Comparison of ENCODE assay signal across 35 mouse cellular contexts in the genomic region with DNA sequence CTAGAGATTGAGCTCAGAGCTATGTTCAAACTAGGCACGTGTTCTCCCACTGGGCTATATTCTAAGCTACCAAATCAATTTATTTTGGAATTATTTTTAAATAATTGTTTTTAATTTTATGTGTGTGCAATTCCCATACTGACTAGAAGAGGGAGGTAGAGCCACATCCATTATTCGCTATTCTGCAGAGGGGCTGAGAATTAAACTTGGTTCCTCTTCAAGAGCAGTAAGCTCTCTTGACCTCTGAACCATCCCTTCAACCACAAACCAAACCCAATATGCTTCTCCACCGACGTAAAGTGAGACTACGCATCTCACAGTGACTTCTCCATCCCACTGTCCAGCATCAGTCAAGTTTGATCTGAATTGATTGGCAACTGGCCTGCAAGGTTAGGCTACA. TPM values are rescaled to one million over a fixed set of nuclear protein-coding genes. Genes with fewer than 3 reads are reported as not detected.
DNase-seq lines count a peak whose midpoint lies in the region; ATAC-seq and TF ChIP-seq lines count a peak whose summit lies in the region.
"Had no signal": no experiment of that assay in that cellular context is flagged by ENCODE, and none has a peak within 500 bp of the region (broad histone marks: within the 10 kb centered on the region; RNA-seq: fewer than 3 reads in every experiment).

No protein-coding gene starts in this region.

- no peak for DNase-seq in layer of hippocampus, adult 2 months (ENCODE audit: low spot score in 2 of 2)
- DNase-seq in layer of hippocampus, adult 11-12 months (ENCODE audit: low spot score) = no peak
- DNase-seq in 416B (ENCODE audit: low read depth) = peak; percentile 60
- no peak for DNase-seq in Patski (ENCODE audit: low read depth, low spot score)
- DNase-seq in cerebellum, postnatal 4 days (ENCODE audit: low spot score in 2 of 2) = no peak
- DNase-seq: adrenal gland, postnatal 10 days; cerebellum, adult 11 months; cerebellum, adult 9-10 months; gastrocnemius, postnatal 36 days; heart, adult 18-20 months; heart, postnatal 10 days; kidney, adult 18-20 months; kidney, postnatal 4 days; liver, postnatal 0 days; lung, postnatal 36 days; right cerebral cortex, postnatal 14 days had no signal

- in situ Hi-C loops in Patski (cut with MboI; ENCODE audit: low pct_unique_long_range_greater_than_20kb) = loop anchor here (5.0 kb wide), 3 partner anchors 50 to 195 kb away; no protein-coding TSS in a partner anchor

- no peaks in the 10 kb centered on the region for H3K36me3 ChIP-seq in E14TG2a.4 (ENCODE audit: insufficient read depth, low read length)
- no peaks in the 10 kb centered on the region for H3K36me3 ChIP-seq in kidney, embryonic 14.5 days (ENCODE audit: control insufficient read depth, insufficient read depth, low read length)
- H3K36me3 ChIP-seq: embryonic facial prominence, embryonic 13.5 days; heart, embryonic 13.5 days; liver, embryonic 12.5 days had no signal

- 0 out of 2 replicates have a peak, but pooled peaks cover 4% of the 10 kb centered on the region for H3K9me3 ChIP-seq in E14TG2a.4 (ENCODE audit: low read length)
- H3K9me3 ChIP-seq in kidney, embryonic 14.5 days (ENCODE audit: control insufficient read depth, low read length) = no peaks in the 10 kb centered on the region; the same call in 1 of the 2 replicates
- H3K9me3 ChIP-seq: embryonic facial prominence, embryonic 13.5 days; heart, embryonic 13.5 days; hindbrain, embryonic 15.5 days; liver, embryonic 12.5 days; neural tube, embryonic 13.5 days had no signal

- no peak overlapping the region for H3K4me3 ChIP-seq in layer of hippocampus, adult 2 months
- H3K4me3 ChIP-seq in E14TG2a.4 (replicated peaks; ENCODE audit: low read length) = no peak overlapping the region
- no peak overlapping the region for H3K4me3 ChIP-seq in kidney, embryonic 14.5 days (ENCODE audit: low read length)
- H3K4me3 ChIP-seq: embryonic facial prominence, embryonic 13.5 days; erythroblast, embryonic 14.5 days; heart, embryonic 13.5 days; hindbrain, embryonic 15.5 days; liver, embryonic 12.5 days; neural tube, embryonic 13.5 days had no signal

- no peak overlapping the region for H3K4me2 ChIP-seq in kidney, embryonic 14.5 days (replicated peaks; ENCODE audit: low read depth, low read length)
- H3K4me2 ChIP-seq: embryonic facial prominence, embryonic 13.5 days; heart, embryonic 13.5 days; hindbrain, embryonic 15.5 days; liver, embryonic 12.5 days; midbrain, embryonic 11.5 days; neural tube, embryonic 13.5 days had no signal

- CTCF ChIA-PET in Patski (lab: Charles Lee) = interaction anchor here (0.8 to 6.1 kb wide), 27 partner anchors 10 to 274 kb away, joined by 3 to 44 read pairs (median 4); partner anchors contain the start of gene Coro1c

- peak; percentile 70 for TF ChIP-seq CTCF in layer of hippocampus, adult 2 months (conservative IDR thresholded peaks at IDR 0.05)
- peak; percentile 93 for TF ChIP-seq CTCF in E14TG2a.4 (conservative IDR thresholded peaks at IDR 0.05; ENCODE audit: low read length)
- peak; percentile 65 for TF ChIP-seq CTCF in Patski (IDR thresholded peaks at IDR 0.05)

- H3K9ac ChIP-seq in kidney, embryonic 14.5 days (ENCODE audit: low read depth, low read length) = no peak overlapping the region
- H3K9ac ChIP-seq: embryonic facial prominence, embryonic 13.5 days; heart, embryonic 13.5 days; hindbrain, embryonic 15.5 days; liver, embryonic 12.5 days; liver, postnatal 0 days; neural tube, embryonic 13.5 days had no signal

- H3K27ac ChIP-seq in layer of hippocampus, adult 2 months = no peak overlapping the region
- H3K27ac ChIP-seq in kidney, embryonic 14.5 days (ENCODE audit: low read depth, low read length) = no peak overlapping the region
- H3K27ac ChIP-seq: embryonic facial prominence, embryonic 13.5 days; heart, embryonic 13.5 days; hindbrain, embryonic 15.5 days; kidney, postnatal 0 days; liver, embryonic 12.5 days; neural tube, embryonic 13.5 days had no signal

- H3K27me3 ChIP-seq in E14TG2a.4 (ENCODE audit: insufficient read depth, low read length) = 0 out of 2 replicates have a peak, but pooled peaks cover 3% of the 10 kb centered on the region
- no peaks in the 10 kb centered on the region for H3K27me3 ChIP-seq in Patski
- H3K27me3 ChIP-seq in kidney, embryonic 14.5 days (ENCODE audit: control insufficient read depth, insufficient read depth, low read length) = no peaks in the 10 kb centered on the region
- H3K27me3 ChIP-seq: embryonic facial prominence, embryonic 13.5 days; heart, embryonic 13.5 days; hindbrain, embryonic 15.5 days; neural tube, embryonic 13.5 days had no signal

- no peak for ATAC-seq in Patski
- ATAC-seq in kidney, embryonic 14.5 days (ENCODE audit: low FRiP score, low TSS enrichment) = no peak
- no peak for ATAC-seq in erythroblast, adult 5-6 weeks (replicated peaks; ENCODE audit: low FRiP score, poor library complexity, severe bottlenecking)
- ATAC-seq: forebrain, embryonic 16.5 days; liver, embryonic 12.5 days; liver, postnatal 0 days had no signal

- POLR2A ChIA-PET in Patski (lab: Charles Lee) = interaction anchor here (0.7 to 0.8 kb wide), 2 partner anchors 82 to 92 kb away, joined by 3 read pairs; no protein-coding TSS in a partner anchor

- peaks cover 26% of the 10 kb centered on the region for H3K4me1 ChIP-seq in E14TG2a.4 (replicated peaks; ENCODE audit: low read depth, low read length)
- H3K4me1 ChIP-seq in kidney, embryonic 14.5 days (ENCODE audit: control insufficient read depth, insufficient read depth, low read length) = 0 out of 2 replicates have a peak, but pooled peaks cover 3% of the 10 kb centered on the region
- H3K4me1 ChIP-seq: hindbrain, embryonic 15.5 days had no signal

- WGBS in kidney, embryonic 14.5 days = 86% methylated on average over 5 of the region's 5 CpGs

RNA-seq across cellular contexts. Expression of gene Usp30, which starts 18.1 kb away (rescaled TPM):
- total RNA-seq in layer of hippocampus, adult 2 months (2021) = 10 to 100 TPM; 37.8 to 39.0 TPM
- 36.2 TPM for polyA plus RNA-seq in Patski (2021)
- polyA plus RNA-seq in kidney, embryonic 14.5 days (2014; fragmentation: Nextera tagmentation; extraction: Ambion mirVana) = 9.3 and 10.7 TPM in 2 replicates
- 0.84 and 6.3 TPM in 2 replicates for total RNA-seq in erythroblast, adult 5-6 weeks (2015; ENCODE audit: low replicate concordance)
- total RNA-seq in erythroblast, adult 5-6 weeks (2017; ENCODE audit: low replicate concordance) = 0.60 and 1.4 TPM in 2 replicates

RNA-seq across cellular contexts. Expression of gene Dao, which starts 43.7 kb away (rescaled TPM):
- not detected for total RNA-seq in layer of hippocampus, adult 2 months (2021)
- 0.18 TPM for polyA plus RNA-seq in Patski (2021)
- polyA plus RNA-seq in kidney, embryonic 14.5 days (2014; fragmentation: Nextera tagmentation; extraction: Ambion mirVana) = 6.0 and 7.7 TPM in 2 replicates
- total RNA-seq in erythroblast, adult 5-6 weeks (2015; ENCODE audit: low replicate concordance) = not detected in 2 replicates
- total RNA-seq in erythroblast, adult 5-6 weeks (2017; ENCODE audit: low replicate concordance) = not detected in 2 replicates
- total RNA-seq: adrenal gland, postnatal 10 days; common myeloid progenitor, adult 5-6 weeks; gastrocnemius, postnatal 36 days; heart, adult 18-20 months; heart, postnatal 10 days; hematopoietic stem cell, adult 5-6 weeks; layer of hippocampus, postnatal 10 days; left cerebral cortex, postnatal 4 days; megakaryocyte, adult 5-6 weeks had no signal
- polyA plus RNA-seq: embryonic facial prominence, embryonic 13.5 days; erythroblast, embryonic 14.5 days; forebrain, embryonic 11.5 days; forebrain, embryonic 16.5 days; heart, embryonic 13.5 days; liver, embryonic 12.5 days; liver, postnatal 0 days; lung, embryonic 16.5 days; midbrain, embryonic 11.5 days; neural tube, embryonic 13.5 days had no signal

RNA-seq across cellular contexts. Expression of gene Svop, which starts 44.2 kb away (rescaled TPM):
- 100 to 1,000 TPM; 170 to 182 TPM for total RNA-seq in layer of hippocampus, adult 2 months (2021)
- polyA plus RNA-seq in Patski (2021) = 0.06 TPM
- 0.09 TPM in 1 of 2 replicates, not detected in the other for polyA plus RNA-seq in kidney, embryonic 14.5 days (2014; fragmentation: Nextera tagmentation; extraction: Ambion mirVana)
- total RNA-seq in erythroblast, adult 5-6 weeks (2015; ENCODE audit: low replicate concordance) = not detected in 2 replicates
- not detected in 2 replicates for total RNA-seq in erythroblast, adult 5-6 weeks (2017; ENCODE audit: low replicate concordance)
- total RNA-seq: common myeloid progenitor, adult 5-6 weeks; gastrocnemius, postnatal 36 days; heart, adult 18-20 months; heart, postnatal 10 days; hematopoietic stem cell, adult 5-6 weeks; megakaryocyte, adult 5-6 weeks had no signal
- polyA plus RNA-seq: erythroblast, embryonic 14.5 days; liver, embryonic 12.5 days; liver, postnatal 0 days had no signal

RNA-seq across cellular contexts. Expression of gene Ssh1, which starts 53.5 kb away (rescaled TPM):
- total RNA-seq in layer of hippocampus, adult 2 months (2021) = 10 to 100 TPM; 25.8 to 28.1 TPM
- polyA plus RNA-seq in Patski (2021) = 17.5 TPM
- 18.5 and 28.2 TPM in 2 replicates for polyA plus RNA-seq in kidney, embryonic 14.5 days (2014; fragmentation: Nextera tagmentation; extraction: Ambion mirVana)
- 55.9 and 63.5 TPM in 2 replicates for total RNA-seq in erythroblast, adult 5-6 weeks (2015; ENCODE audit: low replicate concordance)
- 60.6 and 63.8 TPM in 2 replicates for total RNA-seq in erythroblast, adult 5-6 weeks (2017; ENCODE audit: low replicate concordance)

Comparison
In these comparisons a context has a peak if more than half of its experiments do, and no peak if none do; other contexts are left out.
1. RNA of gene Usp30, which starts 18.1 kb away (total RNA-seq): 37.8 to 39.0 TPM in layer of hippocampus, adult 2 months; 0.60 to 6.3 TPM in erythroblast, adult 5-6 weeks; every median in the first group is over 4 times any median in the second.
2. RNA of gene Svop, which starts 44.2 kb away (total RNA-seq): 170 to 182 TPM in layer of hippocampus, adult 2 months; not detected in erythroblast, adult 5-6 weeks; every median in the first group is over 100 times any median in the second.
3. Peak in every context shown above with its lines, with median percentiles within 50 percentile points of each other: CTCF ChIP-seq.